Mouse (Mus musculus) small intestine, adult 2 months (tissue): ENCODE results near the gene 1520401A03Rik.

Experiments used
- CTCF ChIP-seq: fragments of 200-500 bp; IDR thresholded peaks from 2 replicates; pipeline ENCODE4 v1.5.1; 2012; ENCODE audit warnings: low read depth, mild to moderate bottlenecking, control low read depth, inconsistent platforms, low read length, moderate library complexity, mixed read lengths; ENCODE audit not compliant: insufficient replicate concordance, insufficient read length; ENCODE audit errors: extremely low read depth
- POLR2A ChIP-seq: fragments of 200-500 bp; IDR thresholded peaks from 2 replicates; pipeline ENCODE4 v1.6.1; 2012; ENCODE audit warnings: low read depth, mild to moderate bottlenecking, control low read depth, inconsistent platforms, low read length, moderate library complexity

GRCm38 (mm10) chr17:23748026-23748425 is 25.4 kb upstream of the 1520401A03Rik start:
- no peak for TF ChIP-seq POLR2A
- no peak for TF ChIP-seq CTCF
